Mouse (Mus musculus): ENCODE results near the gene Gm4869. TPM values are rescaled to one million over a fixed set of nuclear protein-coding genes. Genes with fewer than 3 reads are reported as not detected.

Gene Gm4869
- polyA plus RNA-seq (2015; fragmentation: Nextera tagmentation; extraction: Ambion mirVana) = not detected in 2 replicates

DNA sequence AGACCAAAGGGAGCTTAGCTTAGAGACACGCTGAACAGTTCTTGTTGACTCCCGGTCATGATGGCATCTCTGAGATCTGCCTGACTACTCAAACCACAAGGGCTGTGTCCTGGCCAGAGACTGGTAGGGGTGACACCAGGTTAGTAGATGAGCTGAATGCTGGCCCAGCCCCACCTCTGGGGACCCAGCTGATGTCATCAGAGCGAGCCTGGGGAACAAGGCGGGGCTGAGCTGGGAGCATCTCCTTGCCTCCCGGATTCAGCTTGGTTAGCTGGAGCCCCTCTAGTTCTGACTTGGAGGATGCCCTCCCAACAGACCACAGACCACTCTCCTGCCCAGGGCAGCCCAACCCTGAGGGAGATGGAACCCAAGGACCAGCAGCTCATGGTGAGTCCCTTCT, at the start of gene Gm4869:
Gene Gm4869, plus strand, starts transcription at position 301 of the 400 bp plus-strand sequence.
- ATAC-seq (replicated peaks) = no peak
- Histone ChIP-seq H3K9me3 (no peaks in the 10 kb centered on the region), H3K4me1 (no peaks in the 10 kb centered on the region), H3K27ac (replicated peaks) (no peak within 1 kb of the TSS), H3K27me3 (no peaks in the 10 kb centered on the region), H3K4me3 (no peak within 1 kb of the TSS), H3K36me3 (peaks cover 35% of the 10 kb centered on the region), H3K4me2 (replicated peaks) (no peak within 1 kb of the TSS), H3K9ac (replicated peaks) (no peak within 1 kb of the TSS)
- 84% methylated on average over 5 of the region's 5 CpGs for WGBS

- Histone ChIP-seq H3K4me3 (no peak overlapping the region), H3K9me3 (no peaks in the 10 kb centered on the region), H3K27ac (replicated peaks) (no peak overlapping the region), H3K27me3 (no peaks in the 10 kb centered on the region), H3K36me3 (no peaks in the 10 kb centered on the region), H3K4me1 (no peaks in the 10 kb centered on the region), H3K4me2 (replicated peaks) (no peak overlapping the region), H3K9ac (replicated peaks) (no peak overlapping the region)
- ATAC-seq (replicated peaks) = no peak
- WGBS = 65% methylated on average over 8 of the region's 8 CpGs
Measured at GRCm38 (mm10) chr5:140396166-140396940, 49.1 kb upstream of the Gm4869 start.

DNA sequence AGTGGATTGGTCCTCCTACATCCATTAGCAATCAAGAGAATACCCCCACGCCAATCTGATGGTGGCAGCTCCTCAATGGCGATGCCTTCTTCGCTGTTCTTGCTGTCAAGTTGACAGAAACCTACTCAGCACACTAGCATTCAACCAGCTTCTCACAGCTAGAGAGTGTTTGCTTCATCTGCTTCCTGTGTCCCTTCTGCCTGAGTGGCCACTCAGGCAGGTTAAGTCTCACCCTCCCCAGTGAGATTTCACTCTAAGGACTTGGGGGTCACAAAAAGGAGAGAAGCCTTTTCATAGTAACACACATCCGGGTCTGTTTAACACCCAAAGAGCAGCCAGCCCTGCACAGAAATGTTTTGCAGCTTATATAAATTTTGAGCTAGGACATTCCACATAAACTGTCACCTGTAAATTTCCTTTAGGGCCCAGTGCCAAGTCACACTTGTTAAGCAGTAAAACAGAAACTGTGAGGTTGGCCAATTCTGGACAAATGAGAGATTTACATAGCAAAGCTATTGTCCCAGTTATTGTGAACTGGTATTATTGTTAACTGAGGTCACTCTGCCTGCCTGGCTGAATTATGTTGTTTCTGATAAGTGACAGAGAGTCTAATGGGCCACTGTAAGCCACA, 42.7 kb upstream of the Gm4869 start:
- Histone ChIP-seq H3K36me3 (no peaks in the 10 kb centered on the region), H3K4me3 (no peak overlapping the region), H3K27ac (replicated peaks) (no peak overlapping the region), H3K9ac (replicated peaks) (no peak overlapping the region), H3K4me2 (replicated peaks) (no peak overlapping the region), H3K4me1 (no peaks in the 10 kb centered on the region), H3K9me3 (no peaks in the 10 kb centered on the region), H3K27me3 (no peaks in the 10 kb centered on the region)
- no peak for ATAC-seq (replicated peaks)
- 81% methylated on average over 4 of the region's 4 CpGs for WGBS

- Histone ChIP-seq H3K27ac (replicated peaks) (no peak overlapping the region), H3K27me3 (no peaks in the 10 kb centered on the region), H3K9me3 (no peaks in the 10 kb centered on the region), H3K4me1 (no peaks in the 10 kb centered on the region), H3K36me3 (no peaks in the 10 kb centered on the region), H3K4me2 (replicated peaks) (no peak overlapping the region), H3K4me3 (no peak overlapping the region), H3K9ac (replicated peaks) (no peak overlapping the region)
- 90% methylated on average over 6 of the region's 6 CpGs for WGBS
- no peak for ATAC-seq (replicated peaks)
Measured at GRCm38 (mm10) chr5:140405126-140405525, 40.3 kb upstream of the Gm4869 start.

GRCm38 (mm10) chr5:140406666-140407065, 38.8 kb upstream of the Gm4869 start:
- Histone ChIP-seq H3K9me3 (no peaks in the 10 kb centered on the region), H3K4me2 (replicated peaks) (no peak overlapping the region), H3K27ac (replicated peaks) (no peak overlapping the region), H3K27me3 (no peaks in the 10 kb centered on the region), H3K9ac (replicated peaks) (no peak overlapping the region), H3K4me1 (no peaks in the 10 kb centered on the region), H3K36me3 (no peaks in the 10 kb centered on the region), H3K4me3 (no peak overlapping the region)
- 82% methylated on average over 6 of the region's 6 CpGs for WGBS
- no peak for ATAC-seq (replicated peaks)

GRCm38 (mm10) chr5:140408801-140409200, 36.6 kb upstream of the Gm4869 start:
- H3K4me2 ChIP-seq (replicated peaks) = no peak overlapping the region
- H3K27me3 ChIP-seq = no peaks in the 10 kb centered on the region
- H3K4me1 ChIP-seq = no peaks in the 10 kb centered on the region
- no peaks in the 10 kb centered on the region for H3K9me3 ChIP-seq
- no peak overlapping the region for H3K27ac ChIP-seq (replicated peaks)
- H3K9ac ChIP-seq (replicated peaks) = no peak overlapping the region
- no peak overlapping the region for H3K4me3 ChIP-seq
- no peak for ATAC-seq (replicated peaks)
- no peaks in the 10 kb centered on the region for H3K36me3 ChIP-seq

- Histone ChIP-seq H3K9ac (replicated peaks) (no peak overlapping the region), H3K4me2 (replicated peaks) (no peak overlapping the region), H3K27me3 (no peaks in the 10 kb centered on the region), H3K9me3 (no peaks in the 10 kb centered on the region), H3K36me3 (no peaks in the 10 kb centered on the region), H3K4me3 (no peak overlapping the region), H3K27ac (replicated peaks) (no peak overlapping the region), H3K4me1 (no peaks in the 10 kb centered on the region)
- 44% methylated on average over 8 of the region's 8 CpGs for WGBS
- ATAC-seq (replicated peaks) = no peak
Measured at GRCm38 (mm10) chr5:140411339-140411738, 34.1 kb upstream of the Gm4869 start.

- 69% methylated on average over 4 of the region's 4 CpGs for WGBS
- Histone ChIP-seq H3K4me2 (replicated peaks) (no peak overlapping the region), H3K36me3 (no peaks in the 10 kb centered on the region), H3K4me3 (no peak overlapping the region), H3K9me3 (no peaks in the 10 kb centered on the region), H3K27me3 (no peaks in the 10 kb centered on the region), H3K9ac (replicated peaks) (no peak overlapping the region), H3K4me1 (peaks cover 6% of the 10 kb centered on the region), H3K27ac (replicated peaks) (no peak overlapping the region)
- no peak for ATAC-seq (replicated peaks)
Measured at GRCm38 (mm10) chr5:140414647-140415046, 30.8 kb upstream of the Gm4869 start.

GRCm38 (mm10) chr5:140418106-140418488, 27.3 kb upstream of the Gm4869 start:
- H3K4me3 ChIP-seq = peak overlapping the region; percentile 98
- peak overlapping the region; percentile 93 for H3K9ac ChIP-seq (replicated peaks)
- peak overlapping the region; percentile 90 for H3K4me2 ChIP-seq (replicated peaks)
- peaks cover 31% of the 10 kb centered on the region for H3K4me1 ChIP-seq
- 1% methylated on average over 12 of the region's 12 CpGs for WGBS
- ATAC-seq (replicated peaks) = no peak
- H3K27me3 ChIP-seq = no peaks in the 10 kb centered on the region
- H3K36me3 ChIP-seq = 0 out of 2 replicates have a peak, but pooled peaks cover 2% of the 10 kb centered on the region
- no peaks in the 10 kb centered on the region for H3K9me3 ChIP-seq
- peak overlapping the region; percentile 93 for H3K27ac ChIP-seq (replicated peaks)

GRCm38 (mm10) chr5:140418489-140419441, 26.7 kb upstream of the Gm4869 start, which contains the start of gene Eif3b:
Gene Eif3b (plus strand): TSS chr5:140419328.
- peak; percentile 95 for ATAC-seq (replicated peaks)

GRCm38 (mm10) chr5:140419442-140420080, 25.9 kb upstream of the Gm4869 start:
- peaks cover 31% of the 10 kb centered on the region for H3K4me1 ChIP-seq
- peak overlapping the region; percentile 93 for H3K9ac ChIP-seq (replicated peaks)
- under 1% methylated on average over 62 of the region's 62 CpGs for WGBS
- H3K27ac ChIP-seq (replicated peaks) = peak overlapping the region; percentile 93
- H3K36me3 ChIP-seq = 0 out of 2 replicates have a peak, but pooled peaks cover 5% of the 10 kb centered on the region
- ATAC-seq (replicated peaks) = peak; percentile 31; the same call in 1 of the 2 replicates
- peak overlapping the region; percentile 98 for H3K4me3 ChIP-seq
- no peaks in the 10 kb centered on the region for H3K27me3 ChIP-seq
- H3K9me3 ChIP-seq = no peaks in the 10 kb centered on the region
- H3K4me2 ChIP-seq (replicated peaks) = peak overlapping the region; percentile 90

More at GRCm38 (mm10) chr5:140418489-140419441, 26.7 kb upstream of the Gm4869 start, which contains the start of gene Eif3b:
- under 1% methylated on average over 65 of the region's 65 CpGs for WGBS
- Histone ChIP-seq H3K27ac (replicated peaks) (peak within 1 kb of the TSS; percentile 93), H3K9ac (replicated peaks) (peak within 1 kb of the TSS; percentile 93), H3K4me3 (peak within 1 kb of the TSS; percentile 98), H3K4me2 (replicated peaks) (peak within 1 kb of the TSS; percentile 90), H3K4me1 (peaks cover 31% of the 10 kb centered on the region), H3K36me3 (0 out of 2 replicates have a peak, but pooled peaks cover 5% of the 10 kb centered on the region), H3K9me3 (no peaks in the 10 kb centered on the region), H3K27me3 (no peaks in the 10 kb centered on the region)

Measured in forebrain, embryonic 15.5 days (tissue).